Mouse (Mus musculus) olfactory bulb, adult 2 months (tissue): ENCODE results near the gene Tmcc2.

Experiments
- CTCF ChIP-seq: fragments of 200-500 bp; IDR thresholded peaks from 2 replicates; pipeline ENCODE4 v1.5.1; 2012; ENCODE audit warnings: low read depth, mild to moderate bottlenecking, low read length, moderate library complexity; ENCODE audit not compliant: insufficient read depth
- POLR2A ChIP-seq: fragments of 200-500 bp; IDR thresholded peaks from 2 replicates; pipeline ENCODE4 v1.6.1; 2012; ENCODE audit warnings: mild to moderate bottlenecking, low read depth, low read length, moderate library complexity; ENCODE audit not compliant: insufficient read depth

GRCm38 (mm10) chr1:132392872-132393271 is 1.8 kb upstream of the Tmcc2 start:
- TF ChIP-seq CTCF (no peak), POLR2A (no peak)
